Mouse (Mus musculus): ENCODE results near the gene Cfap100.

Gene Cfap100

GRCm38 (mm10) chr6:90457421-90457820, 28.8 kb upstream of the Cfap100 start:
- DNase-seq (ENCODE audit: low spot score), result no peak

- DNase-seq (ENCODE audit: low spot score), result no peak
Measured at GRCm38 (mm10) chr6:90453751-90454150, 25.2 kb upstream of the Cfap100 start.

- no peak for DNase-seq (ENCODE audit: low spot score)
Measured at GRCm38 (mm10) chr6:90452603-90453002, 24.0 kb upstream of the Cfap100 start.

- no peak for DNase-seq (ENCODE audit: low spot score)
Measured at GRCm38 (mm10) chr6:90451512-90451911, 22.9 kb upstream of the Cfap100 start.

GRCm38 (mm10) chr6:90450697-90451096, 22.1 kb upstream of the Cfap100 start:
- no peak for DNase-seq (ENCODE audit: low spot score)

- DNase-seq (ENCODE audit: low spot score), result no peak
Measured at GRCm38 (mm10) chr6:90450179-90450578, 21.6 kb upstream of the Cfap100 start.

- no peak for DNase-seq (ENCODE audit: low spot score)
Measured at GRCm38 (mm10) chr6:90446883-90447282, 18.3 kb upstream of the Cfap100 start.

- no peak for DNase-seq (ENCODE audit: low spot score)
Measured at GRCm38 (mm10) chr6:90437041-90437440, 8.4 kb upstream of the Cfap100 start.

- no peak for DNase-seq (ENCODE audit: low spot score)
Measured at GRCm38 (mm10) chr6:90436192-90436907, 7.8 kb upstream of the Cfap100 start.

GRCm38 (mm10) chr6:90435195-90435618, 6.6 kb upstream of the Cfap100 start:
- peak; percentile 29 for DNase-seq (ENCODE audit: low spot score)

- no peak for DNase-seq (ENCODE audit: low spot score)
Measured at GRCm38 (mm10) chr6:90434687-90435086, 6.1 kb upstream of the Cfap100 start.

- no peak for DNase-seq (ENCODE audit: low spot score)
Measured at GRCm38 (mm10) chr6:90431487-90431886, 2.9 kb upstream of the Cfap100 start.

GRCm38 (mm10) chr6:90429911-90430310, 1.3 kb upstream of the Cfap100 start:
- no peak for DNase-seq (ENCODE audit: low spot score)

- DNase-seq (ENCODE audit: low spot score), result no peak
Measured at GRCm38 (mm10) chr6:90426003-90426402, 2.6 kb downstream of the Cfap100 start.

- no peak for DNase-seq (ENCODE audit: low spot score)
Measured at GRCm38 (mm10) chr6:90425361-90425760, 3.2 kb downstream of the Cfap100 start.

GRCm38 (mm10) chr6:90422565-90422964, 6.0 kb downstream of the Cfap100 start:
- no peak for DNase-seq (ENCODE audit: low spot score)

GRCm38 (mm10) chr6:90411926-90412325, 16.7 kb downstream of the Cfap100 start:
- no peak for DNase-seq (ENCODE audit: low spot score)

- no peak for DNase-seq (ENCODE audit: low spot score)
Measured at GRCm38 (mm10) chr6:90410972-90411371, 17.6 kb downstream of the Cfap100 start.

GRCm38 (mm10) chr6:90408632-90409031, 20.0 kb downstream of the Cfap100 start:
- no peak for DNase-seq (ENCODE audit: low spot score)

GRCm38 (mm10) chr6:90397291-90397690, 31.3 kb downstream of the Cfap100 start:
- DNase-seq (ENCODE audit: low spot score), result no peak

GRCm38 (mm10) chr6:90395751-90396150, 32.8 kb downstream of the Cfap100 start:
- no peak for DNase-seq (ENCODE audit: low spot score)

GRCm38 (mm10) chr6:90393948-90394347, 34.6 kb downstream of the Cfap100 start:
- no peak for DNase-seq (ENCODE audit: low spot score)

GRCm38 (mm10) chr6:90390629-90391028, 38.0 kb downstream of the Cfap100 start:
- no peak for DNase-seq (ENCODE audit: low spot score)

- DNase-seq (ENCODE audit: low spot score), result no peak
Measured at GRCm38 (mm10) chr6:90381465-90381864, 47.1 kb downstream of the Cfap100 start.
